Mouse (Mus musculus) stomach, embryonic 16.5 days (tissue): ENCODE measurements around the gene Gm15319. TPM values are rescaled to one million over a fixed set of nuclear protein-coding genes. Genes with fewer than 3 reads are reported as not detected.
"Not testable (repeated sequence)": the region's sequence is repeated elsewhere in the genome, so short reads cannot be mapped to it uniquely, and the experiment has no call there.

ENCODE experiments used
- ATAC-seq: fragments of 200-750 bp; cut with Nextera tagmentation; 2 replicates; pipeline ENCODE4 v1.8.0; 2017; ENCODE audit warnings: moderate number of reproducible peaks, moderate TSS enrichment; ENCODE audit not compliant: insufficient read depth, low FRiP score
- H3K27ac ChIP-seq: fragments of 300-500 bp; sonication (generic); 2 replicates; pipeline ENCODE4 v1.5.1; 2014; ENCODE audit warnings: low read length
- H3K27me3 ChIP-seq: fragments of 300-500 bp; sonication (generic); 2 replicates; pipeline ENCODE4 v1.6.1; 2014; ENCODE audit warnings: low read length, control low read depth, mixed read lengths; ENCODE audit not compliant: control insufficient read depth, insufficient read depth
- H3K36me3 ChIP-seq: fragments of 300-500 bp; sonication (generic); 2 replicates; pipeline ENCODE4 v1.6.1; 2014; ENCODE audit warnings: low read length; ENCODE audit not compliant: control insufficient read depth, insufficient read depth
- H3K4me1 ChIP-seq: fragments of 300-500 bp; sonication (generic); 2 replicates; pipeline ENCODE4 v1.6.1; 2014; ENCODE audit warnings: low read length, control low read depth, mixed read lengths; ENCODE audit not compliant: control insufficient read depth, insufficient read depth
- H3K4me2 ChIP-seq: fragments of 300-500 bp; sonication (generic); 2 replicates; pipeline ENCODE4 v1.6.1; 2014; ENCODE audit warnings: low read depth, low read length, mixed read lengths
- H3K4me3 ChIP-seq: fragments of 300-500 bp; sonication (generic); replicated peaks from 2 replicates; pipeline ENCODE4 v1.5.1; 2014; ENCODE audit warnings: mild to moderate bottlenecking, low read length
- H3K9ac ChIP-seq: fragments of 300-500 bp; sonication (generic); 2 replicates; pipeline ENCODE4 v1.6.1; 2014; ENCODE audit warnings: low read length
- H3K9me3 ChIP-seq: fragments of 300-500 bp; sonication (generic); replicated peaks from 2 replicates; pipeline ENCODE4 v1.6.1; 2016; ENCODE audit warnings: low read length, control low read depth; ENCODE audit not compliant: control insufficient read depth
- WGBS: fragments of 180-500 bp; shearing (Covaris S2); extraction: QIAGEN DNeasy Blood & Tissue Kit; methylation state at CpG from one replicate; pipeline ENCODE4 v1.1.7; 2014; 5-methylcytosine and 5-hydroxymethylcytosine counted together
- polyA plus RNA-seq: library from polyadenylated mRNA; unstranded; fragments of >200 nt; fragmentation: Nextera tagmentation; extraction: Ambion mirVana; gene quantifications from 2 replicates; pipeline ENCODE4 v1.2.1, GENCODE M21; 2015

The Gm15319 gene
- polyA plus RNA-seq, 1 experiment from 2014 or later, result 0.26 TPM

DNA sequence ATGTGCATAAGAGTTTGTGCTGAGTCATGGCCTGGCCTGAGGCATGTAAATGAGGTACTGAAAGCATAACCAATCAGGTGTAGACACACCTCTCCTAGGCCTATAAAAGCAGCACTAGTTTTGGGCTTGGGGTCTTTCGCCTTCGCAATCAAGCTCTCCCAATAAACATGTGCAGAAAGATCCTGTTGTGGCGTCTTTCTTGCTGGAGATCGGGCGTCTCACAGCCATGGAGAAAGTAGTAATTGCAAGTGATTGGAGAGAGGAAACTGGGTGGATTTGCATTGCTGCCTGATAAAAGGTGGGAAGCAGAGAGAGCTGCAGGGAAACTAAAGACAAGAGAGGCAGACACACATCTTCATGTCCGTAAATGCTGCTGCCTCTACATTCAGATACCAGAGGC lies 60.3 kb downstream of the Gm15319 start:
- not testable (repeated sequence) for ATAC-seq, H3K4me3 ChIP-seq, H3K9ac ChIP-seq, H3K27me3 ChIP-seq, H3K4me1 ChIP-seq, H3K9me3 ChIP-seq, H3K4me2 ChIP-seq, H3K27ac ChIP-seq, H3K36me3 ChIP-seq
- WGBS, result 90% methylated on average over 5 of the region's 6 CpGs

DNA sequence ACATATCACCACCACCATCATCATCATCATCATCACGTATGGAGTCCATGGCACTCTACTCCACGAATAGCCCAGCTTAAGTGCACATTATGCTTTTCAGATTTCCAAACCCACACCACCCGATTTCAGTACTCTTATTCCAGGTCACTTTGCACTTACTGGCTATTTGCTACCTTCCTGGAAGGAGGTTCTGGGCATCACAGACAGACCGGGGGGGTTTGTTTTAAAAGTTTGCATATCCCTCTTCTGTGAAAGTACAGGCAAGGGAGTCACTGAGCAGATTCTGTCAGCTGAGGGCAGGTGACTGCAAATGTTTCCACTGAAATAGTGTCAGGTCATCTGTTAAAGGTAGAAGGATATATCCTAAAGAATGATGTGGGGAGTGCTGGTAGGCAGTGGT lies 63.0 kb downstream of the Gm15319 start:
- H3K4me1 ChIP-seq, H3K36me3 ChIP-seq, H3K27ac ChIP-seq, H3K4me3 ChIP-seq, H3K4me2 ChIP-seq, H3K9ac ChIP-seq, ATAC-seq, H3K9me3 ChIP-seq, H3K27me3 ChIP-seq: not testable (repeated sequence)
- 79% methylated on average over 4 of the region's 4 CpGs for whole genome bisulfite sequencing

DNA sequence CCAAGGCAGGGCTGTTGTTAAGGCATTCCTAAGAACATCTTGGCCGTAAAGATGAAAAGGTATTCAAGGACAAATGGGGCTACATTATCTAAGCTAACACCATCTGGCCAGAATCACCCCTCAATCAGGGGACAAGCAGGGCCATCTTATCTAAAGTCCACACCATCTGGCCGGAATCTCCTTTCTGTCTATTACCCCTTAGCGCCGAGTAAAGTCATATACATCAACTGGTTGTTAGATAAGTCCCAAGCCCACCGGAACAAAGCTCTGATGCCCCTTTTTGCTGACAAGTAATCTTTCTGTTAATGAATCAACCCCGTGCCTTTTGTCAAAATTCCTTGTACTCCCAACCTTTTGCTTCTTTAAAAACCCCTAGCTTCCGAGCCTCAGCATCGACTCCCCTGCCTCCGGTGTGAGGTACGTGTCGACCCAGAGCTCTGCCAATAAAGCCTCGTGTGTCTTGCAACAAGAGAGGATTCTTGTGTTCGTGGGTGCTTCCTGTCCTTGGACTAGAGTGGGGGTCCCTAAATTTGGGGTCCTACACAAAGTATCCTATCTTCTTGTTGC lies 65.0 kb downstream of the Gm15319 start:
- not testable (repeated sequence) for H3K36me3 ChIP-seq, H3K4me2 ChIP-seq, H3K4me1 ChIP-seq, ATAC-seq, H3K27me3 ChIP-seq, H3K4me3 ChIP-seq, H3K9me3 ChIP-seq, H3K9ac ChIP-seq, H3K27ac ChIP-seq
- WGBS, result 85% methylated on average over 12 of the region's 13 CpGs

DNA sequence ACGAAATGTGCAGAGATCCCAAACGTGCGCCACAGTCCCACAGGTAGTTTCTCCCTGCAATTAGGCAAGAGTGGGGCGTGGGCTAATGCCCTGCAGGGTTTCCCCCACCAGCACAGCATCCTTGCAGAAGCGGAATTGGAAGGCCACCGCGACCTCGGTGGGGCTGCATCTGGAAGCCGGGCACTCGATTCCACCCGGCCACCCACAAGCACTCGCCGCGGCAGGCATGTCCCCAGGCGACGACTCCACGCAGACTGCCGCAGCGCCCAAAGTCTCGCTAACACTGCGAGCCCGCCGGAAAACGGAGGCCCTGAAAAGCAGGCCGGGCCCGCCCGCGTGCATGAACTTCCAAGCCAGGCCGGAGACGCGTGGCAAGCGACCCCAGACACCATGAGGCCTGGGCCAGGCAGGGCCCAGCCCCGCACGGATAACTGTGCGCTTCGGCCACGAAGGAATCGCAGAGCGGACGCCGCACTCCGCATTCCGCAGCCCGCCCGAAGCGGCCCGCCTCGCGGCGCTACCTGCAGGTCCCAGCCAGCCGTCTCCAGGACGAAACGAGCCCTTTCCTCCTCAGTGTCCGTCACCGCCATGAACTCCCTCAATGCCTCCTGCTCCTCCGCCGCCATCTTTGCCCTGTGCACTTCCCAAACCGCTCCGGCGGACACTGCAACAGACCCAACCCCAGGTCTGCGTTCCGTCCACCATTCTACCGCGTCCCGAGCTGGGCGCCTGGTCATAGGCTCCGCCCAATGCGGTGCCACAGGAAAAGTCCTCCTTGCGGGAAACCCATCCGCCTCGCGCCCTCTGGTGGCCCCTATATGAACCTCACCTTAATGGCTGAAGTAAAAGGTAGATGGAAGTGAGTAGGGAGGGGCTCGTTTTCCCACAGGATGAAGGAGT lies 66.0 kb downstream of the Gm15319 start:
- peak overlapping the region; percentile 46; the same call in 1 of the 2 replicates for H3K27ac ChIP-seq
- H3K4me2 ChIP-seq, result peak overlapping the region; percentile 59
- not testable (repeated sequence) for H3K27me3 ChIP-seq, H3K4me1 ChIP-seq, H3K36me3 ChIP-seq, H3K9me3 ChIP-seq
- peak overlapping the region; percentile 83 for H3K9ac ChIP-seq
- H3K4me3 ChIP-seq, result peak overlapping the region; percentile 57
- peak; percentile 96 for ATAC-seq
- 9% methylated on average over 61 of the region's 73 CpGs for WGBS

DNA sequence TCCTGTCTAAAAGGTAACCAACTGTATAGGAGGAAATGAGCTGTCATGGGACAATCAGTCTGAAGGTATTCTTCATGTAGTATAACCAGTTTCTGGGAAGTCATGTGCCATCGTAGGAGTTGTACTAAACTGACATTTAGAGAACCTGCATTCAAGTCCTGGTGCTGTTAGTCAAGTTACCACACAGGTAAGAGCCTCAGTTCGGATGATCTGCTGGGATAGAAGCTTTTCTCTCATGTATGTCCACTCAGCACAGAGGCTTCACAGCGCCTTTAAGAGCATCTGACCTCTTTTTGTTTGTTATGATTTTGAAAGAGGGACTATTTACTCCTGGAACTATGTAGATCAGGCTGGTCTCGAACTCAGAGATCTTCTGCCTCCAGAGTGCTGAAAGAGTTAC lies 67.1 kb downstream of the Gm15319 start:
- H3K4me2 ChIP-seq, ATAC-seq, H3K9me3 ChIP-seq, H3K27ac ChIP-seq, H3K9ac ChIP-seq, H3K4me1 ChIP-seq, H3K4me3 ChIP-seq, H3K36me3 ChIP-seq, H3K27me3 ChIP-seq: not testable (repeated sequence)
- 70% methylated on average over 2 of the region's 4 CpGs for WGBS

DNA sequence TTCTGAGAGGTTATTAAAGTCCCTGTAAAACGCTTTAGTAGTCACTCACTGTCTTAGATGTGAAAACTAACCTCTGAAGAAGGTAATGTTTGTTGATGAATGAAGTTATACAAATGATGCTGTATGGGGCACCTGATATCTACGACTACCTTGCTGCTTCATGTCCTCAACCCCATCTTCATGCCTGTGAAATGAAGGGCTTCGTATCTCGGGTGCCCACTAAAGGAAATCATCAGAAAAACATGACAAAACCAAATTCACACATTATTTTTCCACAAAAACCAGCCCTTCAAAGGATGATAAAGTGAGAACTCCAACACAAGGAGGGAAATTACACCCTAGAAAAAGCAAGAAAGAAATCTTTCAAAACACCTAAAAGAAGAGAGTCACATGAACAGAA lies 68.2 kb downstream of the Gm15319 start:
- H3K4me3 ChIP-seq, H3K4me2 ChIP-seq, ATAC-seq, H3K27ac ChIP-seq, H3K4me1 ChIP-seq, H3K27me3 ChIP-seq, H3K9ac ChIP-seq, H3K36me3 ChIP-seq, H3K9me3 ChIP-seq: not testable (repeated sequence)
- 89% methylated on average over 3 of the region's 4 CpGs for WGBS

DNA sequence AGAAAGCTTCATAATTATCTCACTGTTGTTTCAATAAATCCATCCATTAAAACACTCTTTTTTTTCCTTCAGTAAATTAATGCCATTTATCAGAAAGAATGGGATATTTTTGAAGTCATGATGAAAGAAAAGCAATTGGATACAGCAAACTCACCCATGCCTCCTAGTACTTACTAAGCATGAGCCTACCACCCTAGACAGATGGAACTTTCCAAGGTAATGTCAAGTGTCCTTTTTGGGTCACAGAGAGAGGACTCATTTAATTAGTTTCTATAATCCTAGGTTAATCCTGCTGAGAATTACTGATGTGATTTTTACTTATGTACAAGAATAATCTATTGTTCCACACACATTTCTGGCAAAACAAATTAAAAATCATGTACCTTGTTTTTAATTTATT lies 69.0 kb downstream of the Gm15319 start:
- not testable (repeated sequence) for ATAC-seq, H3K4me2 ChIP-seq, H3K27ac ChIP-seq, H3K36me3 ChIP-seq, H3K4me3 ChIP-seq, H3K9ac ChIP-seq, H3K27me3 ChIP-seq, H3K4me1 ChIP-seq, H3K9me3 ChIP-seq

DNA sequence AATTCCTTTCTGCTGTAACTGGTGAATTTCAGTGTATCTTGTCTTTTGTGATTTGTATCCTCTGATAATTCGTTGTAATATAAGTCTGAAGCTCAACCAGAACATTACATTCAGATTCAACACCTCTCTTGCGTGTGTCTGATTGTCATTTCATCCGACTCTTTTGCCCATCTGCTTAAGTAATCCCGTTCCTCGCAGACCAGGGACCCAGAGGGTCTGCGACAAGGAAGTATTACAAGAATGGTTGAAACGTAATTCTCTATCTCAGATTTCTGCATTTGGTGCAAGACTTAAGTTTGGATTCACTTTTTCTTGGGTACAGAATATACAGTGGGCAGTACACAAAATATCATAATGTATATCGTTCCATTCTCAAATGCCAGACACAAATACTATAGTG lies 73.0 kb downstream of the Gm15319 start:
- H3K4me1 ChIP-seq, H3K27ac ChIP-seq, H3K9me3 ChIP-seq, ATAC-seq, H3K27me3 ChIP-seq, H3K36me3 ChIP-seq, H3K4me3 ChIP-seq, H3K4me2 ChIP-seq, H3K9ac ChIP-seq: not testable (repeated sequence)
- 90% methylated on average over 4 of the region's 8 CpGs for WGBS

DNA sequence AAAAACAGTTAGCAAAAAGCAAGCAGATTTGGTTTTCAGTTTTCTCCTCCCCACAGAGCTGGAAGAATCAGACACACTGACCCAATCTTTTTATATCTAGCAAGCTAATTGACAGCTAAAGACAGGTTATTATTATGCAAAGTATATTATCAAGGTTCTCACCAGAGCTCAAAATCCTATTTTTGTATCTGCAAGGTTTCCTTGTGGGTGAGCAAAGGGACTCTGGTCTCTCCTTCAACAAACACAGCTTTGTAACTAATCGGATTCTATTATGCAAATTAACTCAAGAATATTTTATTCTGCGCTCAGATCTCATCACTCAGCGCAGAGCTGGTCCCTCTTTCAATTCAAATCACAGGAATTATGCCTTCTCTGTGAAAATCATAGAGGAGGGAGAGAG lies 74.1 kb downstream of the Gm15319 start:
- not testable (repeated sequence) for H3K27me3 ChIP-seq, H3K4me3 ChIP-seq, ATAC-seq, H3K4me2 ChIP-seq, H3K27ac ChIP-seq, H3K4me1 ChIP-seq, H3K36me3 ChIP-seq, H3K9ac ChIP-seq, H3K9me3 ChIP-seq
- WGBS, result 81% methylated on average over 1 of the region's 3 CpGs
